Mouse (Mus musculus) granulocyte monocyte progenitor cell, adult 5-6 weeks (primary cell): Measurements from ENCODE around the gene Pgm5. TPM values are rescaled to one million over a fixed set of nuclear protein-coding genes. Genes with fewer than 3 reads are reported as not detected.
"Not testable (repeated sequence)": the region's sequence is repeated elsewhere in the genome, so short reads cannot be mapped to it uniquely, and the experiment has no call there.

Experiments
- ATAC-seq: replicated peaks from 2 replicates; pipeline ENCODE4 v1.8.0; 2016; ENCODE audit warnings: mild to moderate bottlenecking, moderate TSS enrichment, inconsistent platforms; ENCODE audit not compliant: poor library complexity, severe bottlenecking
- total RNA-seq, 2 experiments: library from RNA; stranded (forward) in 1 of 2; stranded (reverse) in 1 of 2; fragments of 200-712, 200-1000 nt in 1 of 2; fragments of >200 nt in 1 of 2; fragmentation: Nextera tagmentation in 1 of 2; gene quantifications; 2 replicates each; pipeline ENCODE4 v1.2.3; 2014 to 2017

Gene Pgm5
- total RNA-seq, 2 experiments from 2014 or later: not detected

DNA sequence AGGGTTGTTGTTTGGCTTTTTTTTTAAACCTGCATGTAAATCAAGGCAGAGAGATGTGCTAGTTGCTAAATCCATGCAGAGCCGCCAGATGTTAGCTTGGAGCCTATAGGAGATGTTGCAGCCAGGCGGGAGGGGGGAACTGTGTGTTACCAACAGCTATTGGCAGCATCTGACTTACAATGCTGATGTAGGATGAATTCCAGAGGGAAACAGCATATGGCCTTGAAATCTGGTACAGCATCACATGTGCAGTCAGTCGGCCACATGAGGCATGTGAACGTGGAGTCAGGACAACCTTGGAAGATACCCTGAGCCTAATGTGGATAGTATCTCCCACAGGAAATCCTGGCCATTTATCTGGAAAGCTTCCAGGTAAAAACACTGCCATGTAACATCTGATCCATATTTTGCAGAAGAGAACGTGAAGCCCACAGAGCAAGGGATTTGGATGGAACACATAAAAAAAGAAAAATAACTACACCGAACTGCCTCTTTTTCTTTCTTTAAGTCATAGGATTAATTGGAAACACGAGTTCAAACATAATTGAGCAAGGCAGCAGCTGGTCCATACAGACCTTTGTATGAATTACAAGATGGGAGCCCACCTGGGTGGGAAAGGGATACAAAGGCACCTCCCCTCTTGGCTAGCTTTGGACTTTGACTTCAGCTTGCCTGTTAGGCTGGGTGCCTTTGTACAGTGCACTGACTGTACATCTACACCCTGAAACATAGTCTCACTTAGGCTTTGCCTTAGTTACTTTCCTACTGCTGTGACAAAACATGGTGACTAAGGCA lies 145.2 kb downstream of the Pgm5 start:
- ATAC-seq: no peak

DNA sequence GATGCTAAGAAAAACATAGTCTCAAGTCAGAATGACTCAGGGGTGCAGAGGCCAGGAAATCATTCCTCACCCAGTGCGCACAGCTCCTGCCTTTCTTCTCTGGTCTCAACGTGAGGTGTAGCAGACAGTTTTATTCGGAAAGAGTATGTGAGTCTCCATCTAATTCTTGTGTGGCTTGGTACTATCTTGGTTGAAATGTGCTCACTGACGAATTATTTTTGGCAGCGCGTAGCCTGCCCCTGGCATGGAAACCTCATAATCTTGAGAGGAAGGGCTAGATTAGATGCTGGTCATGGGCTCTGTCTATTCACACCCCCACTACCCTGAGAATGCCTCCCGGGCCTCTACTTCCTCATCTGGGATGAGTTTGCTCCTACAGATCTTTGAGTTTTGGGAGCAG lies 153.6 kb downstream of the Pgm5 start:
- ATAC-seq: no peak

DNA sequence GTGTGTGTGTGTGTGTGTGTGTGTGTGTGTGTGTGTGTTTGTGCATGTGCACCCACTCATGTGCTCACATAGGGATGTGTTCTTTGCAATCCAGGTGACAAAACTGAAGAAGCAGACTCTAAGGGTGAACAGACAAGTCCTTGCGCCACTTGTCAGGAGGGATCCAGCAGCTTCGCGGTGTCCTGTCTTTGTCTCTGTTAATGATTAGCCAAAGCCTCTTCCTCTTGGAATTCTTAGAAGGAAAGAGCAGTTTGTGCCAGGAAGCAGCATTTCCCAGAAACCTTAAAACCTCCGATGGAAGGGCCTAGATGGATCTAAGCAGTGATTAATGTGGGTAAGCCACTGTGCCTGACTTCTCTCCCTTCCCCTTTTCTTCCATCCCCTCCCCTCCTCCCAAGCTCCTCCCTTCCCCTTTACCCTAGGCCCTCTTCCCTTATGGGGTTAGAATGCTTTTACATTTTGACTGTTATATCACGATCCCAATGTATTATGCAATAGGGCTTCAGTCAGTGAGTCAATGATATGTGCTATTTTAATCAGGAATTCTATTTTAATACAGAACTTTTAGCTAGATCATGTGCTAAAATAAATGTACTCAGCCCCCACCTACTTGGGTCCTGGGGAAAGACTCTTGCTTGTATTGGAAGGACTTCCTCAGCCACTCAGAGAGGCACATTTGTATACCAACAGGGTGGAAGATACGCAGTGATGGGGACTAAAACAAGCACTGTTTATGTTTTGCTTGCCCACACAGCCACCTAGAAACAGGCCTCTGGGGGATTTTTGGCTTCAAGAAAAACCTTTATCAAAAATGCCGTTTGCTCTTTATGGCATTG lies 154.4 kb downstream of the Pgm5 start:
- ATAC-seq: peak; percentile 95

- no peak for ATAC-seq
These were observed 156.3 kb downstream of the Pgm5 start for GRCm38 (mm10) chr19:24705395-24705794.

- no peak for ATAC-seq
These were observed 157.3 kb downstream of the Pgm5 start for GRCm38 (mm10) chr19:24704326-24704725.

DNA sequence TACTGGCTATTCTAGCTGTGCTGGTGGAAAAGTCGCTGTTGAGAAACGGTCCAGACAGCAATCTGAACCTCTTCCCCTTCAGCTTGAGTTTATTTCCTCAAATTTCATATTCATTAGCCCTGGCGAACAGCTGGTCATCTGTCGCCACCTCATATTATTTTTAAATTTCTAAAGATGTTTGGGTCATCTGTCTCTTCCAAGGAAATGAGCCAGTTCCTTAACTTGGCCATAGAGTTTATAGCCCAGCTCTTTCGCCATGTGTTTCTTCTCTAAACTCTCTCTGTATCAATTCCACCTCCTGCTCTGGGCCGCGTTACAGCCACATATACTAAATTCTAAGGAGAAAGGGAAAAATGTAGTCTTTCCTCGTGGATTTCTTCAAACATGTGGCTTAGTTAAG lies 158.0 kb downstream of the Pgm5 start:
- ATAC-seq: 0 out of 2 replicates have a peak, but pooled peaks have one; percentile 20

DNA sequence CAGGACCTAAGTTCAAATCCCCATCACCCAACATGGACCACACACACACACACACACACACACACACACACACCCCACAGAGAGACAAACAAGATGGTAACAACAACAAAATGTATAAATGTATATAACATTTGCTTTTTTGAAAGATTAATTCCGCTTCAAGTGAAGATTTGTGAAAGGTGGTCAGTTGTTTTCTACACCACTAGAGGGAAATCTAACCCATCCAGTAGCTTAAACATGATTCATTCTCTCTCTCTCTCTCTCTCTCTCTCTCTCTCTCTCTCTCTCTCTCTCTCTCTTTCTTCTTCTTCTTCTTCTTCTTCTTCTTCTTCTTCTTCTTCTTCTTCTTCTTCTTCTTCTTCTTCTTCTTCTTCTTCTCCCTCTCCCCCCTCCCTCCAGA lies 158.5 kb downstream of the Pgm5 start:
- not testable (repeated sequence) for ATAC-seq

GRCm38 (mm10) chr19:24701716-24702115 lies 159.9 kb downstream of the Pgm5 start:
- no peak for ATAC-seq

DNA sequence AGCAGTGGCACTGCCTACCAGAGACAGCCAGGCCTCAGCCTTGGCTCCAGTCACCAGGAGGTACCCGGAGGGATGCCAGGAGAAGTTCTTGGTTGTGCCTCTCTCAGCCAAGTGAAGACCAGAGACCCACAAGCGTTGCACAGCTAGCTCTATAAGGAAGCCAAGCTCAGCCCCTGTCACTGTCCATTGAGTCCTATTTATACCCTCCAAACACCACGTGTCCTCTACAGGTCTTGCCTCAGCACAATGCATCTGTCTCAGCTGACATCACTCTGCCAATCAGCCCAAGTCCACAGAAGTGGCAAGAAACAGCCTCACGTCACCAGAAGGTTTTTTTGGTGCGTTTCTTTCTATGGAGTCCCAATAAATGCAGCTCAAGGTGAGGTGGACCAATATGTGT lies 161.0 kb downstream of the Pgm5 start:
- ATAC-seq: no peak

DNA sequence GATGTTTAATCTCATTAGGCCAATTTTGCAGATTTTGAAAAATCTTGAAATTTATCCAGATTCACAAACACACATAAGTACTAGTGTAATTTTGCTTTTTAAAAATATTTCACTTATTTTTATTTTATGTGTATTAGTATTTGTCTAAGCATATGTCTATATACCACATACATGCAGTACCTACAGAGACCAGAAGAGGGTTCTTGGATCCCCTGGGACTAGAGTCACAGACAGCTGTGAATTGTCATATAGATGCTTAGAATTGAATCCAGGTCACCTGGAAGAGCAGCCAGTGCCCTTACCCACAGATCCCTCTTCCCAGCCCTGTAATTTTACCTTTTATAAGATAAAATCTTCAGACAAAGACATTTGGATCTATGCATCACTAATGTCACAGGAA lies 161.7 kb downstream of the Pgm5 start:
- ATAC-seq: no peak

GRCm38 (mm10) chr19:24699196-24699595 lies 162.5 kb downstream of the Pgm5 start:
- ATAC-seq: no peak

- ATAC-seq: no peak
These were observed 163.0 kb downstream of the Pgm5 start for GRCm38 (mm10) chr19:24698651-24699050.

GRCm38 (mm10) chr19:24697946-24698345 lies 163.7 kb downstream of the Pgm5 start:
- no peak for ATAC-seq

DNA sequence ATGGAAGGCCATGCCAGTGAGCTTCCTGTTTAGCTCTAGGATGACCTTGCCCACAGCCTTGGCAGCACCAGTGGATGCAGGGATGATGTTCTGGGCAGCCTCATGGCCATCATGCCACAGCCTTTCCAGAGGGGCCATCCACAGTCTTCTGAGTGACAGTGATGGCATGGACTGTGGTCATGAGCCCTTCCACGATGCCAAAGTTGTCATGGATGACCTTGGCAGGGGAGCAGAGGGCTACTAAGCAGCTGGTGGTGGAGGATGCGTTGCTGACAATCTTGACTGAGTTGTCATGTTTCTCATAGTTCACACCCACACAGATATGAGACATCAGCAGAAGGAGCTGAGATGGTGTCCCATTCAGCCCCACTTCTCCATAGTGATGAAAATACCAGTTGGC lies 169.0 kb downstream of the Pgm5 start:
- no peak for ATAC-seq

DNA sequence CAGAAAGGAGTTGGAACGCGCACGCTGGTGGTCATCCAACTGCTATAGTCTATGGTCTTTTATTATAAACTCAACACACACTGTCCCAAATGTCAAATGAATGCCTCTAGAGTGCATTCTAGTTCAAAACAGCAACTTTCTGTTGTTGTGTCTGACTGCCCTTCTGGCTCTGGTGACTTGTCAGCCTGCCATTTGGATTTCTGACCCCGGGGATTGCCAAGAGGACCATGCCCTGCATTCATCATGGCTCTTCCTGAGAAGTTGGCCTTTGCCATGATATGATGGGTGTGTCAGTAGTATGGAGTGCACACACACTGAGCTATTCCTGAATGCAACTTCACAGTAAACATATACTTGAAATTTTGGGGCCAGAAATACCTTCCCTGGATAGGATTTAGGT lies 172.1 kb downstream of the Pgm5 start:
- ATAC-seq: no peak

- no peak for ATAC-seq
These were observed 173.3 kb downstream of the Pgm5 start for GRCm38 (mm10) chr19:24688327-24688726.

- ATAC-seq: peak; percentile 20; the same call in 1 of the 2 replicates
These were observed 175.2 kb downstream of the Pgm5 start for GRCm38 (mm10) chr19:24686411-24686810.

DNA sequence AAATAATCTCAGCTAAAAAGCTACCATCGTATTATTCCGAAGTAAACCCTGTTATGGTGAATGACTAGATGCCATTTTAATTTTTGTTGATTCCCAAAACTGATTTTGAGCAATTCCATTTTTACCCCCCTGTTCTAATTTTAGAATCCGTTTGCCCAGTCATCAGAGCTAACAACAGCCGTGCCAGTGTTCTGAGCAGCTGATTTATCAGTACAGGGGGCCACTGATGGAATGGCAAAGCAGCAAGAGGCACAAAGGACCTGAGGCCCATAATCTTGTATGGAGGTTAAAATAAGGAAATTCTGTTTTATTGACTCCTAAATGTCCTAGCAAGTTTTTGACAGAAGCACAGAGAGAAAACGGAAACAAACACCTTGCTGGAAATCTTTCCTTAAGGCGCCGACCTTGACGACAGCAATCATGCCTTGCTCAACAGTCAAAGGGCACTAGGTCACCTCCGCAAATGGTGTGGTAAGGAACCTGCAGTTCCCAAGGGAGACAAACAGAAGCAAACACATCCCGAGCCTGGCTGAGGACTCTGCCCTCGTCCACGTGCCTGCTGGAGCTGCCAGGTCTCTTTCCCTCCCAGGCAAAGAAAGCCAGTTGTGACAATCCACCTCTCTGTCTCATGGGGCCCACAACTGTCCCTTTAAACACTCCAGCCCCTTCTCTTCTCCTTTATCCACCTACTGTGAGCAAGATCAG lies 178.5 kb downstream of the Pgm5 start:
- no peak for ATAC-seq

DNA sequence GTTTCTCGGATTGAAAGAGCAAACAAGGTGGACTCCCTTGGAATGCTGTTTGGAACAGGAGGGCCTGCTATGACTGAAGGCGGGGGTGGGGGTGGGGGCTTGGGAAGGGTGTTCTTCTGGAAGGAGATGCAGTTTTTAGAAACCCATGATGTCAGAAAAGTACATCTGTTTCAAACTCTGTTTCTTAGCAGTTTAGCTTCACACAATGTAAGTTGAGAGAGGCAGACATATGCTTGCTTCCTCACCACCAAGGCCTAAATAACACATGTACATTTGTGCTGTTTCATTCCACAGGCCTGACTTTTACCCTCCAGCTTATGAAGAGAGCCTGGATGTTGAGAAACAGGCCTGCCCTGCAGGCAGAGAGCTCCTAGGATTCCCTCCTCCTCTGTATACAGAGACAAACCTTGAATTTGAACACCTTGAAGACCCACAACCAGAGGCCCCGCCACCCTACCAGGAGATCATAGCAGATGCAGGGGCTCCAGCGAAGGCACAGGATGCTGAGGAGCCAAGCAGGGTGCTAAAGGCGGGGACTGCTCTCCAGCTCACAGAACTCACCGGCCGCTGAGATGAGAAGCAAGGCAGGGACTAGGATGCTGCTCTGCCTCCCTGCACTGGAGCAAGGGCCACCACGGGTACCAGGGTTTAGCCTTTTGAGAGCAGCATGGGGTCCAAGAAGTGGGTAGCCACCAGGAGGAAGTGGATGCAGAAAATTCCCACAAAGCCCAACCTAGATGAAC lies 184.2 kb downstream of the Pgm5 start:
- no peak for ATAC-seq

- ATAC-seq: no peak
These were observed 185.2 kb downstream of the Pgm5 start for GRCm38 (mm10) chr19:24676429-24676828.
